Mouse (Mus musculus) forebrain, embryonic 10.5 days (tissue): ENCODE measurements at regions not wholly inside any gene's neighbourhood (a gene's known extent, or its start where the extent isn't known, plus 50 kb on each side); places are given as distances from the start of the nearest gene placed in this dataset.

Experiments used
- DNase-seq: peaks from one replicate; pipeline ENCODE4 v3.0.0-alpha.2; 2017; ENCODE audit warnings: low spot score; ENCODE audit errors: extremely low spot score
- H3K27ac ChIP-seq: fragments of 300-500 bp; sonication (generic); 2 replicates; pipeline ENCODE4 v1.5.1; 2016; ENCODE audit warnings: mild to moderate bottlenecking
- H3K27me3 ChIP-seq: fragments of 300-500 bp; sonication (generic); 2 replicates; pipeline ENCODE4 v1.6.1; 2016; ENCODE audit warnings: mild to moderate bottlenecking; ENCODE audit not compliant: poor library complexity, severe bottlenecking
- H3K36me3 ChIP-seq: fragments of 300-500 bp; sonication (generic); replicated peaks from 2 replicates; pipeline ENCODE4 v1.6.1; 2016; ENCODE audit warnings: mild to moderate bottlenecking, moderate library complexity
- H3K4me1 ChIP-seq: fragments of 300-500 bp; sonication (generic); 2 replicates; pipeline ENCODE4 v1.6.1; 2016
- H3K4me3 ChIP-seq: fragments of 300-500 bp; sonication (generic); 2 replicates; pipeline ENCODE4 v1.5.1; 2016; ENCODE audit warnings: mild to moderate bottlenecking, moderate library complexity
- H3K9me3 ChIP-seq: fragments of 300-500 bp; sonication (generic); 2 replicates; pipeline ENCODE4 v1.6.1; 2016; ENCODE audit warnings: mild to moderate bottlenecking, moderate library complexity
- WGBS: fragments of 180-500 bp; shearing (Covaris S2); methylation state at CpG from one replicate; pipeline ENCODE4 v1.1.7; 2016; 5-methylcytosine and 5-hydroxymethylcytosine counted together

DNA sequence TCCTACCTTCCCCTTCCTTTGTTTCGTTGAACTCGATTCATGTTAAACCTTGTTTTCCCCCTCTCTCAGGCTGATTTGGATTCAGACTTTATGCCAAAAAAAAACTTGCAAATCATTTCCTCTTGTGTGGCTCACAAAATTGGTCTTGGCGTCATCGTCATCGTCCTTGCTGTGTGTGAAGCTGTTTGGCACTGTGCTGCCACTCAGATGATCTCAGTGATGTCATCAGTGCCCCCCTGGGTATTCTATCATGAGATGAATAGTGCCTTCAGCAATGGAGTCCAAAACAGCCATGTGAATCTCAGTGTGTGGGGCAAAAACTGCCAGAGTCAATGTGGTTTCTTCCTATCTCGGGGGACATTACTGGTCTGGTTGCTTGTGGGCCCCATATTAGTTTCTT lies 254.3 kb upstream of the Gadl1 start:
- Histone ChIP-seq H3K9me3 (peaks cover 15% of the 10 kb centered on the region), H3K27ac (no peak overlapping the region), H3K27me3 (peaks cover 68% of the 10 kb centered on the region), H3K36me3 (no peaks in the 10 kb centered on the region), H3K4me3 (no peak overlapping the region), H3K4me1 (no peaks in the 10 kb centered on the region)
- DNase-seq, result no peak
- 91% methylated on average over 6 of the region's 6 CpGs for WGBS

DNA sequence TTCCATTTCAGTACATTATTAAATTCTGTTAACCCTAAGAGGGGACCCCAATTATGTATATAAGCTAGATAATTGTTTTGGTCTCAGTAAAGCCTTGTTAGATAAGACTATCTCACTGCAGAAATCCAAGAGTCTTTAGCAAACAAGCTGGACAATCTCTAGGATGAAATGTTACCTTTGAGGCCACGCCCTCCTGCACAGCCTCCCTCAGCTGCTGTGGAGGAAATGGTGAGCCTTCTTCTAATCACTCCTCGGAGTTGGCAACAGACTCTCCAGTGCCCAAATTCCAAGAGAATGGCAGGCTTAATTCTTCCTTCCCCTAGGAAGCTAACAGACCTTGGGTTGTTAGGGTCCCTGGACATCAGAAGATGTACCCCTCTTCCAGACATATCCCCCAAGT lies 252.7 kb upstream of the Gadl1 start:
- H3K9me3 ChIP-seq, result peaks cover 22% of the 10 kb centered on the region
- no peaks in the 10 kb centered on the region for H3K4me1 ChIP-seq
- peaks cover 84% of the 10 kb centered on the region for H3K27me3 ChIP-seq
- no peak overlapping the region for H3K4me3 ChIP-seq
- 68% methylated on average over 2 of the region's 2 CpGs for WGBS
- H3K36me3 ChIP-seq, result no peaks in the 10 kb centered on the region
- DNase-seq, result no peak
- no peak overlapping the region for H3K27ac ChIP-seq

DNA sequence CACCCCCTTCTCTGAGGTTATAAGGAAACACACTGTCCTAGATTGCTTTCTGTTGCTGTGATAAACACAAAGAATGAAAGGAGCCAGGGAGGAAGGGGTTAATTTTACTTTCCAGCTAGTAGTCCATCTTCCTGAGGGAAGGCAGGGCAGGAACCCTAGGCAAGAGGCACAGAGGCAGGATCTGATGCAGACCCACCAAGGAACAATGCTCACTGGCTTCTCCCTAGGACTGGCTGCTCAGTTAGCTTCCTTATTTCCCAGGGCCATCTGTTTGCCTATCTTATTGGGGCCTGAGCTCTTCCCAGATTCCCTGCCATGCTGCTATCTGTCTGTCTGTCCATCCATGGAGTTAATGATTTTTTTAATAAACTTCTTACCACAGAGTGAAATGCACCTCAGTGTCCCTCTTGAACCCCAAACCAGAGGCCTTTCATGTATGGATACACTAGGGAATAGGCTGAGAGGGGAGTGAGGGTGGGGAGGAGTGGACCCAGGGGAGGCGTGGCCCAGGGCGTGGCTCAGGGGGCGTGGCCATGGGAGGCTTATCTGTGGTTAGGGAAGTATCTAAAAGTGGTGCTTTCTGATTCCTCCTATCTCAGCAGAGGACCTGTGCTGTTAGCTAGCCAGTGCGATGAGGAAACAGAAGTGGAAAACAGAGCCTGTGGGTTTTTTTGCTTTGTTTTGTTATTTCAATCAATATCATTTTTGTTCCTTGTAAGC lies 252.1 kb upstream of the Gadl1 start:
- H3K36me3 ChIP-seq, result no peaks in the 10 kb centered on the region
- WGBS, result 58% methylated on average over 4 of the region's 4 CpGs
- no peak overlapping the region for H3K27ac ChIP-seq
- H3K9me3 ChIP-seq, result peaks cover 22% of the 10 kb centered on the region
- no peak overlapping the region for H3K4me3 ChIP-seq
- H3K27me3 ChIP-seq, result peaks cover 84% of the 10 kb centered on the region
- DNase-seq, result no peak
- no peaks in the 10 kb centered on the region for H3K4me1 ChIP-seq

DNA sequence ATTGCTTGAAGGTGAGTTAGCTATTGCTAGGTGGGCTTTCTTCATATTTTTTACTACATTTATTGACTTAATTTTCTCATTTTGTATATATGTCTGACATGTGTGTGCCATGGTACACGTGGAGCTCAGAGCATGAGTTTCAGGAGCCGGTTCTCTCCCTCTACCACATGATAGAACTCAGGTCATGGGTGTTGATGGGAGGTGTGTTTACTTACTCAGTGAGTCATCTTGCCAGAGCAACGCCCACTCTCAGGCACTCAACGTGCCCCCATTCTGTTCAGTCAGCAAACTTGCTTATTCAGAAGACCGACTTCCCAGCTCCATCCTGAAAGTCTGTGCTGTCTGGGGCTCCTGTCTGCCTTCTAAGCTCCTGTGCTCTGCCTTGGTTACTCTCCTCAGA lies 250.8 kb upstream of the Gadl1 start:
- Histone ChIP-seq H3K27ac (no peak overlapping the region), H3K4me1 (no peaks in the 10 kb centered on the region), H3K36me3 (no peaks in the 10 kb centered on the region), H3K27me3 (peaks cover 85% of the 10 kb centered on the region), H3K9me3 (peaks cover 17% of the 10 kb centered on the region), H3K4me3 (no peak overlapping the region)
- 89% methylated on average over 5 of the region's 5 CpGs for WGBS
- no peak for DNase-seq

DNA sequence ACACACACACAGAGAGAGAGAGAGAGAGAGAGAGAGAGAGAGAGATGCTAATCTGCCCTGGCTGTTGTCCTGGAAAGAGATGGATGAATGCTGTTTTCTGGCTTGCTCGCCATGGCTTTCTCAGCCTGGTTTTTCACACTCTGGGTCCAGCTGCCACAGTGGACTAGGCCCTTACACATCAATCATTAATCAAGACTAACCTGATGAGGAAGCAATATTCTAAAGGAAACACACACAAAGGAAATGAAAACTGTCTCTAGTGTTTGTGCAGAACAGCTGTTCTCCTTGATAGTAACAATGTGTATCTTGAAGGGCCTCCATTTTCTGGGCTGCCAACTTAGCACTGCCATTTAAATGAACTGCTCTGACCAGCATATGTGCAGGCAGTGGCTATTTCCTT lies 248.9 kb upstream of the Gadl1 start:
- Histone ChIP-seq H3K27me3 (peaks cover 92% of the 10 kb centered on the region), H3K36me3 (no peaks in the 10 kb centered on the region), H3K9me3 (peaks cover 17% of the 10 kb centered on the region), H3K4me1 (peaks cover 4% of the 10 kb centered on the region; the same call in 1 of the 2 replicates), H3K27ac (no peak overlapping the region), H3K4me3 (no peak overlapping the region)
- 100% methylated on average over 1 of the region's 1 CpGs for WGBS
- no peak for DNase-seq

DNA sequence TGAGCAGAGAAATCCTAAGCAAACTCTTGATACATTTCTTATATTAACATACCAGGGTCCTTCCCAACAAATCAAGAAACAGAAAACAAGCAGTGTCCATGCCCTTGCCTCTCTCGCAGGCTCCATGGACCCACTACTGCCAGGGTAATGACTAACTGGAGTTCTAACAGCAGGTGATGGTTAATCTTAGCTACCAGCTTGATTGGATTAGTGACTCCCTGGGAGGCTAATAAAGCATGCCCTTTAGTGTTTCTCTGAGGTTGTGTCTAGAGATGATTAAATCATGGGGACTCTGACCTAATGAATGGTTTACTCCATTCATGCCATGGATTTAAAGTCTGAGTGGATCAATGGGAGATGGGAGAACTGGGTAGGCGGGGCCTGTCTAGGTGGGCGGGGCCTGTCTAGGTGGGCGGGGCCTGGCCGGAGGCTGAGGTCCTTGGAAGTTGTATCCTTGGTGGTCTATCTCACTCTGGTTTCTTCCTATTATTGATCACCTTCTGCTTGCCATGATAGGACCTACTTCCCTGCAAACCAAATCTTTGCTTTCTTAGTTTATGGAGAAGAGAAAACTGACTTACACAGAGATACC lies 247.3 kb upstream of the Gadl1 start:
- DNase-seq, result no peak
- Histone ChIP-seq H3K9me3 (peaks cover 17% of the 10 kb centered on the region), H3K36me3 (no peaks in the 10 kb centered on the region), H3K27me3 (peaks cover 92% of the 10 kb centered on the region), H3K27ac (no peak overlapping the region), H3K4me1 (peaks cover 8% of the 10 kb centered on the region; the same call in 1 of the 2 replicates), H3K4me3 (no peak overlapping the region)
- WGBS, result 29% methylated on average over 5 of the region's 5 CpGs

DNA sequence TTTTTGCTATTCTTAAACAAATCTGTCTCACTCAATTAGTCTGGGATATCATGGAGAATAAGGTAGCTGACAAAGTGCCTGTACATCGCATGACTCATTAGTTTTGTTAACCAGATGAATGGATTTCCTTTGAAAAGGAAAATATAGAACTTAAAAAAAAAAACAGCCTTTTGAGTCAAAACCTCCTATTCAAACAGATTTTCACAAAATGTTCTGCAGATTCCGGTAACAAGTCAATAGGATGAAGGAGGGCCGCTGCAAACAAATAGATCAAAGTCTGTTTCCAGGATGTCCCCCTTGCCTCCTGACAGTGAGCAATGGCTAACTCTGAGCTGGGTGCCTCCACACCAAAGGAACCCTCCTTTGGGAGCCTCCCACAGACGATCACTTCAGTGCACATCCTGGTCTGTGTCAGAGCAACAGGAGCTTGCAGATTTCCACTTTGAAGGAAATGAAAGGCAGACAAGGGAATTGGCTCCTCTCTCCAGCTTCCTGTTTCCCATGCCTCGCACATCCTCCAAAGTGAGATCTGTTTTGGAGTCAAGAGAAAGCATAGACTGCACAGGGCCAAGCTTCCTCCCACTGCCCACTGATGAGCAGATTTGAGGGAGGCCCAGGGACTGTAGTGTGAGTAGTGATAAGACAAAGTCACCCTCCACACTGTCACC lies 243.8 kb upstream of the Gadl1 start:
- Histone ChIP-seq H3K9me3 (peaks cover 1% of the 10 kb centered on the region; the same call in 1 of the 2 replicates), H3K27ac (0 out of 2 replicates have a peak overlapping the region, but pooled peaks have one; percentile 16), H3K4me3 (no peak overlapping the region), H3K36me3 (no peaks in the 10 kb centered on the region), H3K27me3 (peaks cover 86% of the 10 kb centered on the region), H3K4me1 (peaks cover 8% of the 10 kb centered on the region; the same call in 1 of the 2 replicates)
- DNase-seq, result no peak
- 66% methylated on average over 5 of the region's 5 CpGs for WGBS

DNA sequence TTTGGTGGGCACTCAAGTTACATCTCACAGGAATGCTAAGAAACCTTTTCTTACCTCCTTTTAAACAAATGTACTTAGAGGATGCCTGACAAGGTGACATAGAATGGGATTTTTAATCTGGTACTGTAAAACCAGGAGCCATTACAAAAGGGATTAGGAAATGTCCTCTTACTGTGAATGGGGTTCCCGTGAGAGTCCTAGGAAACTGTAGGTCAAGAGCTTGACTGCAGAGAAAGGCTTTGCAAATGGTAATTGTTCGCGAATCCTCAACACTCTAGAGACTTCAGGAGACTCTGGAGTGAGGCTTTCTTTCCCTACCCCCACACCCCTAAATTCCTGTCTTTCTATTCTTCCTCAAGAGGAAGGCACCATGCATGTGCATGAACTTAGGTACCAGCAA lies 242.7 kb upstream of the Gadl1 start:
- Histone ChIP-seq H3K4me3 (no peak overlapping the region), H3K9me3 (no peaks in the 10 kb centered on the region), H3K36me3 (no peaks in the 10 kb centered on the region), H3K27ac (no peak overlapping the region), H3K4me1 (peaks cover 8% of the 10 kb centered on the region; the same call in 1 of the 2 replicates), H3K27me3 (peaks cover 75% of the 10 kb centered on the region)
- 74% methylated on average over 3 of the region's 3 CpGs for WGBS
- no peak for DNase-seq

DNA sequence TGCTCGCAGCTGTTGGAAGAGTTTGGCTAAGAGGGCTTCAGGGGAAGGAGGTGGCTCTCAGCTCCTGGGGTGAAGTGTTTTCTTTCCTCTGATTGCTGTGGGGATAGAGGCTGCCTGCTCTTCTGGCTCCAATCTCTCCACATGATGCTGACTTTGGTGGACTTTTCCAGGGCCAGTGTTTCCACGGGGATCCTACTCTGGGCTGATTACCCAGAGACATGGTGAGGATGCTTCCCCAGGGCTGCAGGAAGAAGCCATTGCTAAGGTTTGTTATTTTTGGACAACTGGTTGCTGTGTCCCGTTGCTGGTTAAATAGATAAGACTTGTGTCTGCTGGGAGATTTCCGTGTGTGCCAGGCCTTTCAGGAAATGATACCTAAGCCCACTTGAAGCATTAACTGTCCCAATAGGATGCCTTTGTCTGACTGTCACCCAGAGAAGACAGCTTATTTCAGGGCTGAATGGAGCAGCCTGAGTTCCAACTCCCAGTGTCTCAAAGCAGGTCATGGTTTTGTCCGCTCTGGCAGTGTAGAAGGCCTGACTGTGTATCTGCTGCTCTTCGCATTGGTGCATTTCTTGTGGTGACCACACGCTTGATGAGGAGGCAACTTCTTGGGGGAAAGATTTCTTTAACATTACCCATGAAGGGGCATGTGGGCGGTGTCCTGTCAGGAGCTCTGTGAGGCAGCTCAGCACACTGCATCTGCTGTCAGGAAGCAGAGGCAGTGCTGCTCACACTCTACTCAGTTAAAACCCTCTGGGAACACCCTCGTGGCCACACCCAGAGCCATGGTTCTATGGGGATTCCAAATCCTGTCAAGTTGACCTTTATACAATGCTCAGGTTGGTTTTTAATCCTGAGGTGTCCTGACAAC lies 228.3 kb upstream of the Gadl1 start:
- Histone ChIP-seq H3K9me3 (no peaks in the 10 kb centered on the region), H3K4me1 (peaks cover 15% of the 10 kb centered on the region), H3K4me3 (no peak overlapping the region), H3K27ac (no peak overlapping the region), H3K27me3 (0 out of 2 replicates have a peak, but pooled peaks cover 3% of the 10 kb centered on the region), H3K36me3 (no peaks in the 10 kb centered on the region)
- no peak for DNase-seq
- WGBS, result 67% methylated on average over 9 of the region's 9 CpGs

DNA sequence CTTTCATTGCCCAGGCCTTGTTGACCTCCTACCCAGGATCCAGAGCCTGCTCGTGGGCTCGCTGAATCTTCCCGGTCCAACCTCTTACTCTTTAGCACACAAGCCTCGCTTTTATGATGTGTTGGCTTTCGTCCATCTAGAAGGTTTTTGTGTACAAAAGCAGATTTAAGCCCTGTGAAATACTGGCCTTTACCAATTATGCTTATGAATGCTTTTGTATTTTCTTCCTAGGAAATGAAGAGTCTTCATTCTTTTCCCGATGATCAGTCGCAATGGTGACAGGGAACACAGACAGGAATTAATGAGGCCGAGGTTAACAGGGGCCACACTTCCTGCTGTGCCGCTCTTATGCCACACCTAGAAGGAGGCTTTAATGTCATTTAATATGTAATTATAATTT lies 227.4 kb upstream of the Gadl1 start:
- Histone ChIP-seq H3K4me3 (no peak overlapping the region), H3K9me3 (no peaks in the 10 kb centered on the region), H3K27ac (no peak overlapping the region), H3K4me1 (peaks cover 15% of the 10 kb centered on the region), H3K36me3 (no peaks in the 10 kb centered on the region), H3K27me3 (0 out of 2 replicates have a peak, but pooled peaks cover 3% of the 10 kb centered on the region)
- 71% methylated on average over 9 of the region's 9 CpGs for WGBS
- no peak for DNase-seq

DNA sequence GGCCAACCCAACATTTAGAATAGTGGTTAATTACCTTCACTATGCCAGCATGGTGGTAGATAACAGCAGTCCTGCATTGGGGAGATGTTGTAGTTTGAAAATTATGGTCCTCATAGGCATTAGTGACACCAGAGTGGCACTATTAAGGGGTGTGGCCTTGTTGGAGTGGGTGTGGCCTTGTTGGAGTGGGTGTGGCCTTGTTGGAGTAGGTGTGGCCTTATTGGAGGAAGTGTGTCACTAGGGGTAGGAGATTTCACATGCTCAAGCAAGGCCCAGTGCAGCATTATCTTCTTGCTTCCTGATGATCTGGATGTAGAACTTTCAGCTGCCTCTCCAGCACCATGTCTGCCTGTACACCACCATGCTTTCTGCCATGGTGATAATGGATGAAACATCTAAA lies 225.3 kb upstream of the Gadl1 start:
- no peaks in the 10 kb centered on the region for H3K36me3 ChIP-seq
- no peaks in the 10 kb centered on the region for H3K9me3 ChIP-seq
- H3K27me3 ChIP-seq, result 0 out of 2 replicates have a peak, but pooled peaks cover 3% of the 10 kb centered on the region
- H3K27ac ChIP-seq, result no peak overlapping the region
- H3K4me1 ChIP-seq, result peaks cover 19% of the 10 kb centered on the region
- DNase-seq, result no peak
- H3K4me3 ChIP-seq, result no peak overlapping the region

DNA sequence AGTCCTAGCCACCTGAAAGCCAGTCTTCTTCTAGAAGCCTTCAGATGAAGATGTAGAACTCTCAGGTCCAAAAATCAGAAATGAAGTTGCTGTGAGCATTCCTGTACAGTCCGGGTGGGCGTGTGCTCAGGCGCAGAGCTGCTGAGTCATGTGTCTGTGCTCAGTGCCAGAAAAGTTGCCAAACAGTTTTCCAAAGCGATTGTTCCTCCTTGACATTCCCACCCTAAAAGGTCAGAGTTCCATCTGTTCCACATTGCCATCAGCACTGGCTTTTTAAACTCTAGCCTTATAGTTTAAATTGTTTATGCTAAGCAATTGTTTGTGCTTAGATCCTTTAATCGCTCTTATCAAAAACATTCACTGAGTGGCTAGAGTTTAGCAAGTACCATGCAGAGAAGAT lies 222.7 kb upstream of the Gadl1 start:
- DNase-seq, result no peak
- H3K27ac ChIP-seq, result no peak overlapping the region
- 94% methylated on average over 5 of the region's 5 CpGs for WGBS
- no peaks in the 10 kb centered on the region for H3K9me3 ChIP-seq
- peaks cover 19% of the 10 kb centered on the region for H3K4me1 ChIP-seq
- no peaks in the 10 kb centered on the region for H3K36me3 ChIP-seq
- no peaks in the 10 kb centered on the region; the same call in 1 of the 2 replicates for H3K27me3 ChIP-seq
- H3K4me3 ChIP-seq, result no peak overlapping the region
